Mouse (Mus musculus): ENCODE data around the gene Olfr596. TPM values are rescaled to one million over a fixed set of nuclear protein-coding genes. Genes with fewer than 3 reads are reported as not detected.
"Not testable (repeated sequence)": the region's sequence is repeated elsewhere in the genome, so short reads cannot be mapped to it uniquely, and the experiment has no call there.

Olfr596 gene
- polyA plus RNA-seq (2015; fragmentation: Nextera tagmentation; extraction: Ambion mirVana), result not detected in 2 replicates

DNA sequence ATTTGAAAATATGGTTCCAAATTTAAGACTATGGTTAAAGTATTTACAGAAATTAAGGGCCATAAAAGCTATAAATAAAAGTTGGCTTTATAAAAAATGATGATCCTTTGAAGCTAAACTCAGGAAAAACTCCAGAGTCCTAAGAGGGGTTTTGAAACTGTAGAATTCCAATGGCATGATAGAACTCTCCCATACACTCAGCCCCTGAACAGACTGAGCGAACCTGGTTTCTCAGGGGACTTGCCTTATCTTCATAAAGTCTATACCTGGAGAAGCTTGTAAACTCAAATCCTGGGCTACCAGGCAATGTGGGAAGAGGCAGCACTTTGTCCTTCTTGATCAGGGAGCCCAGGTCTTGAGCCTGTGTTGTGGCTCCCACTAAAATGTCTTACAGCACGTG is at the start of gene Olfr596:
Gene Olfr596 (plus strand): TSS at position 301 of the 400 bp plus-strand sequence.
- WGBS, result 88% methylated on average over 2 of the region's 2 CpGs
- not testable (repeated sequence) for H3K4me3 ChIP-seq; H3K4me2 ChIP-seq; H3K27ac ChIP-seq; H3K9ac ChIP-seq; H3K9me3 ChIP-seq (replicated peaks); ATAC-seq; H3K4me1 ChIP-seq; H3K27me3 ChIP-seq; H3K36me3 ChIP-seq (ENCODE audit: poor library complexity, severe bottlenecking)

DNA sequence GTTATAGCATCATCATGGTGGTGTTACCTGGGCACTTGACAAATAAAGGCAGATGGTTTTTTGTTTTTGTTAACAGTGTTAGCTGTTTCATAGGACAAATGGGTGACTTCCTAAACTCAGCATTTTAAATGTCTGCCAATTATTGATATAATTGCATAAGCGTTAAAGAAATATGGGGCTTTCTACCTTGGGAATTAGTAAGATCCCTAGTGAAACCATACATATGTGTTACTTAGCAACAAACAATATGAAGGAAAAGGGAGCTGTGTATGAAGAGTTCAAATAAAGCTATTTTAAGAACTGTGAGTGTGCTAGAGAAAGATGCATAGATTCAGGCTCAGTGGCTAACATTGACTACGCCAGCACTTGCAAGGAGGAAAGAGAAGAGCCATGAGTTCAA is 10.6 kb downstream of the Olfr596 start, which contains the start of gene Olfr597:
Gene Olfr597 (plus strand): TSS at position 301 of the 400 bp plus-strand sequence.
- not testable (repeated sequence) for H3K27me3 ChIP-seq; H3K36me3 ChIP-seq (ENCODE audit: poor library complexity, severe bottlenecking); H3K4me3 ChIP-seq; H3K9ac ChIP-seq; H3K4me2 ChIP-seq; ATAC-seq; H3K27ac ChIP-seq; H3K4me1 ChIP-seq; H3K9me3 ChIP-seq (replicated peaks)
- 89% methylated on average over 2 of the region's 2 CpGs for WGBS

DNA sequence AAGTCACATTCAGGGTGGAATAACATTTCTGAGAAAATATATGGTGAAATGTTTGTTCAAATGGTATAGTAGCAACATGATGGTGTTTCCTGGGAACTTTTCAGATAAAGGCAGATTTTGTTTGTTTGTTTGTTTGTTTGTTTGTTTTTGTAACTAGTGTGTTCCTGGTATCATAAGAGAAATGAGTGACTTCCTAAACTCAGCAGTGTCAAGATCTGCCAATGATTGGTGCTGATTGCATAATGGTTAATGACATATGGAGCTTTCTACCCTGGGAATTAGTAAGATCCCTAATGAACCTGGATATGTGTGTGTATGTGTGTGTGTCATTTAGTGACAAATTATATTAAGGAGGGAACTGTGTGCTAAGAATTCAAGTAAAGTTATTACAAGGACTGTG is 17.8 kb downstream of the Olfr596 start, which contains the start of gene Olfr598:
Gene Olfr598 (plus strand): TSS at position 301 of the 400 bp plus-strand sequence.
- Histone ChIP-seq H3K9me3 (replicated peaks) (no peaks in the 10 kb centered on the region), H3K27me3 (no peaks in the 10 kb centered on the region), H3K27ac (no peak within 1 kb of the TSS), H3K36me3 (ENCODE audit: poor library complexity, severe bottlenecking) (no peaks in the 10 kb centered on the region), H3K9ac (no peak within 1 kb of the TSS), H3K4me1 (no peaks in the 10 kb centered on the region), H3K4me3 (no peak within 1 kb of the TSS), H3K4me2 (no peak within 1 kb of the TSS)
- no peak for ATAC-seq

DNA sequence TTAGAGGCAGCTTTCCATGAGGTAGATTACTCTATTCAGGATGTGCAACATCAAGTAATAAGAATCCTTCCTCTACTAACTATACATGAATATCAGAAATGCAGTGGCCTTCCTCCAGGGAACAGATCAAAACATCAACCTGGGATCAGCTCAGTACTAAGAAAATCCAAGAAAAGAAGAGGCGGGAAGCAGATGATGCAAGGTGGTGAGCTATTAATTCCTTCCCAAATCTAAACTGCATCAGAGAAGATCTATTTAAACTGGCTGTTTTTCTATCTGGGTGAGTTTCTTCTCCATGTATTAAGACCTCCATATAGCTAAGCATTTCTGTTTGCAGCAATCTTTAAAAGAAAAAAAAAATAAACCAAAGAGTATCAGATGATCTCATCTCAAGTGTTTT is 30.2 kb downstream of the Olfr596 start, which contains the start of gene Olfr599:
Gene Olfr599 (plus strand): TSS at position 301 of the 400 bp plus-strand sequence.
- H3K4me2 ChIP-seq, result no peak within 1 kb of the TSS
- no peak within 1 kb of the TSS for H3K4me3 ChIP-seq
- no peaks in the 10 kb centered on the region for H3K4me1 ChIP-seq
- no peak within 1 kb of the TSS for H3K27ac ChIP-seq
- 85% methylated on average over 1 of the region's 1 CpGs for WGBS
- ATAC-seq, result no peak
- H3K9me3 ChIP-seq (replicated peaks), result no peaks in the 10 kb centered on the region
- H3K9ac ChIP-seq, result no peak within 1 kb of the TSS
- no peaks in the 10 kb centered on the region for H3K36me3 ChIP-seq (ENCODE audit: poor library complexity, severe bottlenecking)
- H3K27me3 ChIP-seq, result no peaks in the 10 kb centered on the region

DNA sequence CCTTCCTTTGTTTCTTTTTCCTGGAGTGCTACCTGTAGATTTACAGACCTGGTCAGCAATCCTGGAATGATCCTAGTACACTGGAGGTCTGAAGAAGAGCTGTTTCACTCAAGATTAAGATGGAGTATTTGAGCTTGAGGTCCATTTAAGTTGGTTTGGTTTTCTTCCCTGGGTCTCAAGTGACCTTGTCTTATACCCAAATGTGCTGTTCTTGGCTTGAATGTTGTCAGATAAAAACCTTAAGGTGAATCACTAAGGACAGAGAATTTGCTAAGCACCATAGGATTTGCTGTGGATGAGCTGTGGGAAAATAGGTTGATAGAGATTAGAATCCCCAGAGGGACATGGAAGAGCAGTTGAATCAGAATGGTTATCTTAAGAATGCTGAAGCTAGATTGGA is 44.1 kb downstream of the Olfr596 start, which contains the start of gene Olfr600:
Gene Olfr600 (minus strand): TSS at position 101 of the 400 bp plus-strand sequence.
- no peaks in the 10 kb centered on the region for H3K4me1 ChIP-seq
- H3K9ac ChIP-seq, result no peak within 1 kb of the TSS
- no peak within 1 kb of the TSS for H3K4me2 ChIP-seq
- H3K27me3 ChIP-seq, result no peaks in the 10 kb centered on the region
- no peaks in the 10 kb centered on the region for H3K9me3 ChIP-seq (replicated peaks)
- H3K27ac ChIP-seq, result no peak within 1 kb of the TSS
- no peaks in the 10 kb centered on the region for H3K36me3 ChIP-seq (ENCODE audit: poor library complexity, severe bottlenecking)
- H3K4me3 ChIP-seq, result no peak within 1 kb of the TSS
- ATAC-seq, result no peak

Small RNA genes lying within 50 kb of the gene (microRNA-seq; reads per million reads assigned to microRNA genes)
- gene Gm23550 (not detected), gene Gm25171 (not detected)

Other genes starting within 250 kb of the Olfr596 start
- not detected in 2 replicates for gene Olfr584, start 223.8 kb upstream of the Olfr596 start, polyA plus RNA-seq (2015; fragmentation: Nextera tagmentation; extraction: Ambion mirVana)
- gene Olfr585, start 207.9 kb upstream of the Olfr596 start, polyA plus RNA-seq (2015; fragmentation: Nextera tagmentation; extraction: Ambion mirVana), result not detected in 2 replicates
- gene Olfr586, start 180.0 kb upstream of the Olfr596 start, polyA plus RNA-seq (2015; fragmentation: Nextera tagmentation; extraction: Ambion mirVana), result not detected in 2 replicates
- not detected in 2 replicates for gene Olfr588-ps1, start 164.8 kb upstream of the Olfr596 start, polyA plus RNA-seq (2015; fragmentation: Nextera tagmentation; extraction: Ambion mirVana)
- not detected in 2 replicates for gene Olfr589, start 149.3 kb upstream of the Olfr596 start, polyA plus RNA-seq (2015; fragmentation: Nextera tagmentation; extraction: Ambion mirVana)
- not detected in 2 replicates for gene Olfr591, start 127.3 kb upstream of the Olfr596 start, polyA plus RNA-seq (2015; fragmentation: Nextera tagmentation; extraction: Ambion mirVana)
- not detected in 2 replicates for gene Olfr592, start 120.8 kb upstream of the Olfr596 start, polyA plus RNA-seq (2015; fragmentation: Nextera tagmentation; extraction: Ambion mirVana)
- not detected in 2 replicates for gene Olfr593, start 93.8 kb upstream of the Olfr596 start, polyA plus RNA-seq (2015; fragmentation: Nextera tagmentation; extraction: Ambion mirVana)
- gene Olfr594, start 88.7 kb upstream of the Olfr596 start, polyA plus RNA-seq (2015; fragmentation: Nextera tagmentation; extraction: Ambion mirVana), result not detected in 2 replicates
- gene Usp17ld, start 53.1 kb upstream of the Olfr596 start, polyA plus RNA-seq (2015; fragmentation: Nextera tagmentation; extraction: Ambion mirVana), result not detected in 2 replicates
- not detected in 2 replicates for gene Olfr597, start 10.7 kb downstream of the Olfr596 start, polyA plus RNA-seq (2015; fragmentation: Nextera tagmentation; extraction: Ambion mirVana)
- not detected in 2 replicates for gene Olfr598, start 17.9 kb downstream of the Olfr596 start, polyA plus RNA-seq (2015; fragmentation: Nextera tagmentation; extraction: Ambion mirVana)
- gene Olfr599, start 30.3 kb downstream of the Olfr596 start, polyA plus RNA-seq (2015; fragmentation: Nextera tagmentation; extraction: Ambion mirVana), result not detected in 2 replicates
- not detected in 2 replicates for gene Olfr600, start 44.0 kb downstream of the Olfr596 start, polyA plus RNA-seq (2015; fragmentation: Nextera tagmentation; extraction: Ambion mirVana)
- gene Olfr601, start 57.0 kb downstream of the Olfr596 start, polyA plus RNA-seq (2015; fragmentation: Nextera tagmentation; extraction: Ambion mirVana), result not detected in 2 replicates
- gene Olfr603, start 80.5 kb downstream of the Olfr596 start, polyA plus RNA-seq (2015; fragmentation: Nextera tagmentation; extraction: Ambion mirVana), result not detected in 2 replicates
- gene Usp17lc, start 109.4 kb downstream of the Olfr596 start, polyA plus RNA-seq (2015; fragmentation: Nextera tagmentation; extraction: Ambion mirVana), result not detected in 2 replicates
- gene Olfr605, start 139.8 kb downstream of the Olfr596 start, polyA plus RNA-seq (2015; fragmentation: Nextera tagmentation; extraction: Ambion mirVana), result not detected in 2 replicates
- not detected in 2 replicates for gene Olfr606, start 143.4 kb downstream of the Olfr596 start, polyA plus RNA-seq (2015; fragmentation: Nextera tagmentation; extraction: Ambion mirVana)
- not detected in 2 replicates for gene Olfr607, start 158.5 kb downstream of the Olfr596 start, polyA plus RNA-seq (2015; fragmentation: Nextera tagmentation; extraction: Ambion mirVana)
- gene Olfr608, start 164.2 kb downstream of the Olfr596 start, polyA plus RNA-seq (2015; fragmentation: Nextera tagmentation; extraction: Ambion mirVana), result not detected in 2 replicates
- gene Olfr609, start 192.4 kb downstream of the Olfr596 start, polyA plus RNA-seq (2015; fragmentation: Nextera tagmentation; extraction: Ambion mirVana), result not detected in 2 replicates
- gene Olfr610, start 206.5 kb downstream of the Olfr596 start, polyA plus RNA-seq (2015; fragmentation: Nextera tagmentation; extraction: Ambion mirVana), result not detected in 2 replicates
- gene Olfr611, start 215.2 kb downstream of the Olfr596 start, polyA plus RNA-seq (2015; fragmentation: Nextera tagmentation; extraction: Ambion mirVana), result not detected in 2 replicates
- gene Olfr612, start 237.1 kb downstream of the Olfr596 start, polyA plus RNA-seq (2015; fragmentation: Nextera tagmentation; extraction: Ambion mirVana), result not detected in 2 replicates
- gene Olfr613, start 242.4 kb downstream of the Olfr596 start, polyA plus RNA-seq (2015; fragmentation: Nextera tagmentation; extraction: Ambion mirVana), result not detected in 2 replicates